ENCODE assay signal across 22 mouse cellular contexts in the genomic region with DNA sequence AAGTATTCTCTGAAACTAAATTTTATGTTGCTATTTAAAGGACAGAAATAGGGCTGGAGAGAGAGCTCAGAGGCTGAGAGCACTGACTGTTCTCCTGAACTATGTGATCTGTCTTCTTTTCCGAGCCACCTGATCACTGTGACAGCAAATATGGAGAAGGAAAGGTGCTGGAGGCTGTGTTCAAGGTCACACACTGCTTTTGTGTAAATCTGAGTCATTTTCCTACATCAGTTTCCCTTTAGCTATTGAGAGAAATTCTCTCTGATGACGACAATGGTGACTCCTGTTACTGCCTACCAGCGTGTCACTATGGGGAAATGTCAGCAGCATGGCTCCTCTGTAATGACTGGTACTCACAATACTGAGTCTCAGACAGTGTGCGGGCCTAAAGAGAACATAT. TPM values are rescaled to one million over a fixed set of nuclear protein-coding genes. Genes with fewer than 3 reads are reported as not detected.
A peak's percentile ranks its signal among the peaks of the same experiment; 100 is the strongest.
DNase-seq lines count a peak whose midpoint lies in the region; ATAC-seq and TF ChIP-seq lines count a peak whose summit lies in the region.
"Had no signal": no experiment of that assay in that cellular context is flagged by ENCODE, and none has a peak within 500 bp of the region (broad histone marks: within the 10 kb centered on the region; RNA-seq: fewer than 3 reads in every experiment).

No protein-coding gene starts in this region.

- no peak for TF ChIP-seq CTCF in testis, adult 2 months (IDR thresholded peaks at IDR 0.05; ENCODE audit: control insufficient read depth, insufficient read depth, insufficient replicate concordance, low read depth, low read length)

- no peak for ATAC-seq in heart, embryonic 12.5 days (ENCODE audit: insufficient number of reproducible peaks, low FRiP score)
- ATAC-seq: activated CD4-positive, CD25-positive, alpha-beta regulatory T cell, adult 4 months; forebrain, embryonic 14.5 days; forebrain, postnatal 0 days; intestine, postnatal 0 days had no signal

- DNase-seq in heart, adult 11 months: peak; percentile 9
- DNase-seq in heart, postnatal 14 days: no peak
- DNase-seq in heart, postnatal 10 days: no peak
- no peak for DNase-seq in testis, postnatal 10 days (ENCODE audit: low spot score)
- no peak for DNase-seq in retina, embryonic 14.5 days (ENCODE audit: low spot score)
- DNase-seq: adrenal gland, postnatal 25 days; cerebellum, adult 18-20 months; cerebellum, adult 9-10 months; cerebellum, postnatal 14 days; forebrain, postnatal 0 days; gastrocnemius, adult 2 months; gastrocnemius, postnatal 14 days; kidney, adult 2 months had no signal

- H3K4me3 ChIP-seq in heart, embryonic 12.5 days: no peak overlapping the region
- H3K4me3 ChIP-seq in testis, adult 2 months (ENCODE audit: control insufficient read depth, low read depth, low read length): no peak overlapping the region
- H3K4me3 ChIP-seq: embryonic facial prominence, embryonic 12.5 days; embryonic facial prominence, embryonic 15.5 days; gastrocnemius, adult 2 months; hindbrain, embryonic 12.5 days; hindbrain, embryonic 15.5 days had no signal

- H3K9me3 ChIP-seq in heart, embryonic 12.5 days (replicated peaks): no peaks in the 10 kb centered on the region
- H3K9me3 ChIP-seq: embryonic facial prominence, embryonic 12.5 days; embryonic facial prominence, embryonic 15.5 days; hindbrain, embryonic 12.5 days; hindbrain, embryonic 15.5 days had no signal

- no peak overlapping the region for H3K4me2 ChIP-seq in heart, embryonic 12.5 days
- H3K4me2 ChIP-seq: embryonic facial prominence, embryonic 12.5 days; embryonic facial prominence, embryonic 15.5 days; hindbrain, embryonic 12.5 days; hindbrain, embryonic 15.5 days had no signal

- H3K9ac ChIP-seq in heart, embryonic 12.5 days: no peak overlapping the region
- H3K9ac ChIP-seq: embryonic facial prominence, embryonic 12.5 days; embryonic facial prominence, embryonic 15.5 days; forebrain, postnatal 0 days; hindbrain, embryonic 12.5 days; hindbrain, embryonic 15.5 days had no signal

- H3K27me3 ChIP-seq in heart, embryonic 12.5 days (replicated peaks): no peaks in the 10 kb centered on the region
- no peaks in the 10 kb centered on the region for H3K27me3 ChIP-seq in testis, adult 2 months (ENCODE audit: control insufficient read depth, insufficient read depth, low read length)
- H3K27me3 ChIP-seq: embryonic facial prominence, embryonic 12.5 days; embryonic facial prominence, embryonic 15.5 days; hindbrain, embryonic 12.5 days; hindbrain, embryonic 15.5 days had no signal

- no peak for TF ChIP-seq POLR2A in testis, adult 2 months (IDR thresholded peaks at IDR 0.05; ENCODE audit: control insufficient read depth, low read depth, low read length)

- WGBS in heart, embryonic 12.5 days: 68% methylated on average over 4 of the region's 4 CpGs

- H3K36me3 ChIP-seq in heart, embryonic 12.5 days: peaks cover 19% of the 10 kb centered on the region
- peaks cover 4% of the 10 kb centered on the region for H3K36me3 ChIP-seq in testis, adult 2 months (ENCODE audit: control insufficient read depth, insufficient read depth, low read length)

- intact Hi-C loops in heart, postnatal 14 days (cut with DNase I): no loop called here
- intact Hi-C loops in heart, postnatal 10 days (cut with DNase I): no loop called here

- H3K4me1 ChIP-seq in heart, embryonic 12.5 days (replicated peaks): 0 out of 2 replicates have a peak, but pooled peaks cover 2% of the 10 kb centered on the region
- 0 out of 2 replicates have a peak, but pooled peaks cover 2% of the 10 kb centered on the region for H3K4me1 ChIP-seq in testis, adult 2 months (ENCODE audit: control insufficient read depth, insufficient read depth, low read length)
- H3K4me1 ChIP-seq: embryonic facial prominence, embryonic 12.5 days; embryonic facial prominence, embryonic 15.5 days; hindbrain, embryonic 12.5 days; hindbrain, embryonic 15.5 days had no signal

- H3K27ac ChIP-seq in heart, embryonic 12.5 days (ENCODE audit: poor library complexity, severe bottlenecking): peak overlapping the region; percentile 42
- peak overlapping the region; percentile 10; the same call in 1 of the 2 replicates for H3K27ac ChIP-seq in testis, adult 2 months (ENCODE audit: control insufficient read depth, insufficient read depth, low read depth, low read length)
- H3K27ac ChIP-seq: embryonic facial prominence, embryonic 12.5 days; embryonic facial prominence, embryonic 15.5 days; gastrocnemius, adult 2 months; hindbrain, embryonic 12.5 days; hindbrain, embryonic 15.5 days had no signal

RNA-seq across cellular contexts. Expression of a gene that starts 13.8 kb away (rescaled TPM):
- total RNA-seq in heart, postnatal 14 days (2021): 10 to 100 TPM; 19.7 to 20.8 TPM
- 24.7 and 25.4 TPM in 2 replicates for polyA plus RNA-seq in heart, embryonic 12.5 days (2016; fragmentation: Nextera tagmentation; extraction: Ambion mirVana)
- 10 to 100 TPM; 25.7 to 26.4 TPM for total RNA-seq in heart, postnatal 10 days (2021)
- polyA plus RNA-seq in testis, adult 2 months (2012; rRNA removed): 195 and 220 TPM in 2 replicates

RNA-seq across cellular contexts. Expression of a gene that starts 46.2 kb away (rescaled TPM):
- 10 to 100 TPM; 51.4 to 53.2 TPM for total RNA-seq in heart, postnatal 14 days (2021)
- 104 and 108 TPM in 2 replicates for polyA plus RNA-seq in heart, embryonic 12.5 days (2016; fragmentation: Nextera tagmentation; extraction: Ambion mirVana)
- 10 to 100 TPM; 64.2 to 65.1 TPM for total RNA-seq in heart, postnatal 10 days (2021)
- polyA plus RNA-seq in testis, adult 2 months (2012; rRNA removed): 95.2 and 117 TPM in 2 replicates
